Mouse (Mus musculus): ENCODE data around the gene Fam166b. TPM values are rescaled to one million over a fixed set of nuclear protein-coding genes. Genes with fewer than 3 reads are reported as not detected.

Fam166b gene
- total RNA-seq, 2 experiments from 2014 or later: 0.62 TPM; not detected in 1

GRCm38 (mm10) chr4:43431690-43432089, 2.8 kb upstream of the Fam166b start:
- DNase-seq: peak; percentile 88 to 94
- intact Hi-C loops (cut with DNase I): loop anchor here (5.0 kb wide), 1 partner anchor 281 kb away; the partner anchor contains the start of gene Olfr71

- intact Hi-C loops (cut with DNase I): no loop called here
- DNase-seq: no peak
Measured at GRCm38 (mm10) chr4:43428180-43428861, 613 bp downstream of the Fam166b start.

GRCm38 (mm10) chr4:43427501-43428179, 1.3 kb downstream of the Fam166b start:
- no peak for DNase-seq
- intact Hi-C loops (cut with DNase I): no loop called here

- DNase-seq: no peak
- intact Hi-C loops (cut with DNase I): no loop called here
Measured at GRCm38 (mm10) chr4:43426487-43426886, 2.4 kb downstream of the Fam166b start.

- intact Hi-C loops (cut with DNase I): no loop called here
- DNase-seq: peak in 1 of 2 experiments; percentile 15
Measured at GRCm38 (mm10) chr4:43425648-43426380, 3.1 kb downstream of the Fam166b start.

GRCm38 (mm10) chr4:43425197-43425596, 3.7 kb downstream of the Fam166b start:
- DNase-seq: no peak
- intact Hi-C loops (cut with DNase I): no loop called here

- intact Hi-C loops (cut with DNase I): no loop called here
- DNase-seq: no peak
Measured at GRCm38 (mm10) chr4:43424072-43424471, 4.9 kb downstream of the Fam166b start.

GRCm38 (mm10) chr4:43423267-43423934, 5.5 kb downstream of the Fam166b start:
- DNase-seq: peak in 1 of 2 experiments; percentile 55
- intact Hi-C loops (cut with DNase I): no loop called here

- DNase-seq: no peak
- intact Hi-C loops (cut with DNase I): loop anchor here (2.0 kb wide), 1 partner anchor 375 kb away; the partner anchor contains the start of gene Fam214b
Measured at GRCm38 (mm10) chr4:43421632-43422240, 7.2 kb downstream of the Fam166b start.

- intact Hi-C loops (cut with DNase I): loop anchor here (1.0 to 2.0 kb wide), 4 partner anchors 39 to 374 kb away; partner anchors contain the start of genes Atp8b5, Fam214b and Rusc2
- peak; percentile 88 to 91 for DNase-seq
Measured at GRCm38 (mm10) chr4:43420305-43420704, 8.6 kb downstream of the Fam166b start.

GRCm38 (mm10) chr4:43419801-43420281, 9.1 kb downstream of the Fam166b start:
- no peak for DNase-seq
- intact Hi-C loops (cut with DNase I): loop anchor here (1.0 to 2.0 kb wide), 6 partner anchors 13 to 373 kb away; partner anchors contain the start of genes Atp8b5, Fam214b and Rusc2

- intact Hi-C loops (cut with DNase I): loop anchor here (1.0 kb wide), 2 partner anchors 12 to 25 kb away; no protein-coding TSS in a partner anchor
Measured at GRCm38 (mm10) chr4:43418973-43419656, 9.8 kb downstream of the Fam166b start.

GRCm38 (mm10) chr4:43418450-43418849, 10.5 kb downstream of the Fam166b start:
- DNase-seq: no peak

More at GRCm38 (mm10) chr4:43418973-43419656, 9.8 kb downstream of the Fam166b start:
- peak; percentile 60 to 61 for DNase-seq

GRCm38 (mm10) chr4:43417269-43418062, 11.5 kb downstream of the Fam166b start:
- intact Hi-C loops (cut with DNase I): no loop called here

More at GRCm38 (mm10) chr4:43418450-43418849, 10.5 kb downstream of the Fam166b start:
- intact Hi-C loops (cut with DNase I): no loop called here

GRCm38 (mm10) chr4:43416071-43416490, 12.9 kb downstream of the Fam166b start:
- intact Hi-C loops (cut with DNase I): no loop called here
- DNase-seq: no peak

More at GRCm38 (mm10) chr4:43417269-43418062, 11.5 kb downstream of the Fam166b start:
- DNase-seq: peak in 1 of 2 experiments; percentile 12

GRCm38 (mm10) chr4:43415221-43416070, 13.5 kb downstream of the Fam166b start:
- intact Hi-C loops (cut with DNase I): no loop called here

GRCm38 (mm10) chr4:43414761-43415160, 14.2 kb downstream of the Fam166b start:
- intact Hi-C loops (cut with DNase I): no loop called here
- DNase-seq: no peak

More at GRCm38 (mm10) chr4:43415221-43416070, 13.5 kb downstream of the Fam166b start:
- DNase-seq: no peak
